Mouse (Mus musculus) stomach, postnatal 0 days (tissue): ENCODE measurements at regions not wholly inside any gene's neighbourhood (a gene's known extent, or its start where the extent isn't known, plus 50 kb on each side); places are given as distances from the start of the nearest gene placed in this dataset.

ENCODE experiments used
- ATAC-seq: fragments of 200-750 bp; cut with Nextera tagmentation; 2 replicates; pipeline ENCODE4 v1.8.0; 2017; ENCODE audit not compliant: low FRiP score, low TSS enrichment
- DNase-seq: peaks from one replicate; pipeline ENCODE4 v3.0.0-alpha.2; 2016; ENCODE audit warnings: low spot score
- H3K27ac ChIP-seq: fragments of 300-500 bp; sonication (generic); replicated peaks from 2 replicates; pipeline ENCODE4 v1.5.1; 2014; ENCODE audit warnings: mild to moderate bottlenecking, control low read depth
- H3K27me3 ChIP-seq: fragments of 300-500 bp; sonication (generic); 2 replicates; pipeline ENCODE4 v1.6.1; 2014; ENCODE audit warnings: low read length; ENCODE audit not compliant: control insufficient read depth, insufficient read depth
- H3K36me3 ChIP-seq: fragments of 300-500 bp; sonication (generic); 2 replicates; pipeline ENCODE4 v1.6.1; 2014; ENCODE audit warnings: low read length, mixed read lengths; ENCODE audit not compliant: control insufficient read depth, insufficient read depth
- H3K4me1 ChIP-seq: fragments of 300-500 bp; sonication (generic); replicated peaks from 2 replicates; pipeline ENCODE4 v1.6.1; 2014; ENCODE audit warnings: antibody characterized with exemption; ENCODE audit not compliant: control insufficient read depth, insufficient read depth
- H3K4me2 ChIP-seq: fragments of 300-500 bp; sonication (generic); replicated peaks from 2 replicates; pipeline ENCODE4 v1.6.1; 2014; ENCODE audit warnings: low read depth, mild to moderate bottlenecking, control low read depth, moderate library complexity
- H3K4me3 ChIP-seq: fragments of 300-500 bp; sonication (generic); 2 replicates; pipeline ENCODE4 v1.5.1; 2014; ENCODE audit warnings: low read depth, low read length, control low read depth
- H3K9ac ChIP-seq: fragments of 300-500 bp; sonication (generic); 2 replicates; pipeline ENCODE4 v1.6.1; 2014; ENCODE audit warnings: mild to moderate bottlenecking, low read length, control low read depth, mixed read lengths
- H3K9me3 ChIP-seq: fragments of 300-500 bp; sonication (generic); 2 replicates; pipeline ENCODE4 v1.6.1; 2016; ENCODE audit warnings: low read length; ENCODE audit not compliant: control insufficient read depth
- CTCF ChIP-seq: IDR thresholded peaks from 2 replicates; pipeline ENCODE4 v1.5.1; 2016; ENCODE audit warnings: antibody characterized with exemption, low read depth, mild to moderate bottlenecking, moderate library complexity
- EP300 ChIP-seq: optimal IDR thresholded peaks from 2 replicates; pipeline ENCODE3; 2016; ENCODE audit warnings: antibody characterized with exemption
- WGBS: fragments of 180-500 bp; shearing (Covaris S2); extraction: QIAGEN DNeasy Blood & Tissue Kit; methylation state at CpG from one replicate; pipeline ENCODE4 v1.1.7; 2014; 5-methylcytosine and 5-hydroxymethylcytosine counted together

DNA sequence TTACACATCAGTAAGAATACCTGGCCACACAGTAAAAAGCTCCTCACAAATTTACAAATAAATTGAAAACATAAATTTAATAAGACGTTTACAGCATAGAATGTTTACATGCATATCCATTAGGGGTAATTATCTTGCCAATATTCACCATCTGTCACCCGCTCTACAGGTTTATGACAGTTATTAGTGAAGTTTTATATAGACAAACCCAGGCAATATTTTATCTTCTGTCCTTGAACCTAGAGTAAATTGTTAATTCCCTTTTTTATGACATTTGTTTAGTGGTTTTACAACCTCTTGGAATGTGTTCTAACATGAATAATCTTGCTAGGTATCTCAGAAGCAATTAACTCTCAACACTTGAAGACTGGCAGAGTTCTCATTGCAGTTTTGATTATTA, 6458.7 kb downstream of the 9330182O14Rik start:
- no peaks in the 10 kb centered on the region for H3K9me3 ChIP-seq
- ATAC-seq (no peak), DNase-seq (no peak)
- TF ChIP-seq EP300 = no peak
- TF ChIP-seq CTCF = no peak
- no peaks in the 10 kb centered on the region for H3K4me1 ChIP-seq
- 53% methylated on average over 2 of the region's 2 CpGs for WGBS
- H3K4me3 ChIP-seq = no peak overlapping the region
- no peaks in the 10 kb centered on the region for H3K36me3 ChIP-seq
- H3K9ac ChIP-seq = no peak overlapping the region
- H3K27ac ChIP-seq = no peak overlapping the region
- no peak overlapping the region for H3K4me2 ChIP-seq
- H3K27me3 ChIP-seq = no peaks in the 10 kb centered on the region

DNA sequence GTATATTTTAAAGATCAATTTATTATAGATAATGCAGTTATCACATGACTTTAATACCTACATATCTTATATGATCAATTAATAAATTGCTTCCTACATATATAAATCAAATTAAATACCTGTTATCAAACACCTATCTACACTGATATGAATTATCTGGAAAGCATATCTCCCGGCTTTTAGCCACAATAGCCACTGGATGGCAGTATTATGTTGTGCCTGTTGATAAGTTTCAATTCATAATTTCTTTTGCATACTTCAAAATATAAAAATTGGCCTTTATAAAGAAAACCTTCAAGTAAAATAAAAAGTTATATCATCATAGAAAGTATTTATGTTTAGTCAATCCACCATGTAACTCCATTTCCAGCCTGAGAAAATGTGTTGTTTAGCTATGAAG, 6464.2 kb downstream of the 9330182O14Rik start:
- Histone ChIP-seq H3K36me3 (no peaks in the 10 kb centered on the region), H3K4me2 (no peak overlapping the region), H3K9me3 (no peaks in the 10 kb centered on the region), H3K4me3 (no peak overlapping the region), H3K27me3 (no peaks in the 10 kb centered on the region), H3K4me1 (no peaks in the 10 kb centered on the region), H3K27ac (no peak overlapping the region), H3K9ac (no peak overlapping the region)
- 55% methylated on average over 1 of the region's 1 CpGs for WGBS
- TF ChIP-seq EP300 (no peak), CTCF (peak; percentile 59)
- no peak for DNase-seq
- no peak for ATAC-seq

DNA sequence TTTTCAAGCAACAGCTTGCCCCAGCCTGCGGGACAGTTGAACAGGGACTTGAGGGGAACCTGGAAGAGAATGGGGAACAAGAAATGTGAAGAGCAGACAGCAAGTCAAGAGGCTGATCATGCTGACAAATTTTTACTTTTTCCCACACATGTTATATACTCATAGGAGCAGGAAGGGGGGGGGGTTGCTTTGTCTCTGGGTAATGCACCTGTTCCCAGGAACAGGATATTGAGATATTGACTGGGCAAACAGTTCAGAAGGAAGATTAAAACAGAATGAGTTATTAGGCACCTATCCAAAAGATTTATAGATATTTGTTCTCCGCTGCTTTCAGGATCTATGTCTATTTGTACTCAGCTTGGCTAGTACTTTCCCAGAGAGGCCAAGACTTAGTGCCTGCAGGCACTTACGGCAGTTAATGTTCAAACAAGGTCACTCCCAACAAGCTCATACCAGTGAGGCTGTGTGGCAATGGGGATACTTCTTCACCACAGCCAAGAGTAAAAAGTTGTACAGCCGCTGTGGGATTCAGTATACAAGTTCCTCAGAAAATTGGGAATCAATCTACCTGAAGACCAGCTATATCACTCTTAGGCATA, 6489.4 kb downstream of the 9330182O14Rik start:
- Histone ChIP-seq H3K9ac (no peak overlapping the region), H3K9me3 (no peaks in the 10 kb centered on the region), H3K27ac (no peak overlapping the region), H3K4me3 (no peak overlapping the region), H3K4me1 (no peaks in the 10 kb centered on the region), H3K4me2 (no peak overlapping the region), H3K36me3 (no peaks in the 10 kb centered on the region), H3K27me3 (no peaks in the 10 kb centered on the region)
- DNase-seq (no peak), ATAC-seq (peak; percentile 53; the same call in 1 of the 2 replicates)
- 51% methylated on average over 4 of the region's 4 CpGs for WGBS
- TF ChIP-seq EP300 (no peak), CTCF (no peak)

DNA sequence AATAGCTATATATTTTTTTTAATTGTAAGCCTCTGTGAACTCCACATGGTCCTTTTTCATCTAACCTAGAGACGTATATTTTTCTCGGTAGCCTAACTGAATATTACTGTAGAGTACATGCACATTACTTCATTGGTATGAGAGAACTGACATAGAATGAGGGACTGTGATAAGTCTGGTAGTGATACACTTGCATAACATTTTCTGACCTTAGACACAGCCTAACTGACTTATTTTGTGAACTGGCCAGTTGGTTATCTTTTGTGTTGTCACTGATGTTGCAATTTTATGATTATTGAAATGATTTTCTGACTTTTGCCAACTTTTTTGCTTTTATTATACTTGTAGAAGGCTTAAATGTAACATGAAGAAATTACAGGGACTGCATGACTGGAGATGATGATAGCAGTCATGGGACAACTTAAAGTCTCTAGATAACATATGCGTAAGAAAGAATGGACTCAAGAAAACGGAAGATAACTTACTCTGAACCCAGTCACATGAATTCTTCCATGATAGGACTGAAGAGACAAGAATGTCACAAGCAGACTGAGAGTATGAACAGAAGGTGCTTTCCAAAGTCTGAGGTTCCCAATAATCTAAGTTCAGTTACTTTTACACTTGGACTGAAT, 6491.0 kb downstream of the 9330182O14Rik start:
- 94% methylated on average over 4 of the region's 4 CpGs for WGBS
- H3K9ac ChIP-seq = no peak overlapping the region
- no peak overlapping the region for H3K27ac ChIP-seq
- no peaks in the 10 kb centered on the region for H3K27me3 ChIP-seq
- H3K36me3 ChIP-seq = no peaks in the 10 kb centered on the region
- DNase-seq (no peak), ATAC-seq (no peak)
- no peaks in the 10 kb centered on the region for H3K9me3 ChIP-seq
- TF ChIP-seq EP300 (no peak), CTCF (no peak)
- no peak overlapping the region for H3K4me3 ChIP-seq
- no peak overlapping the region for H3K4me2 ChIP-seq
- no peaks in the 10 kb centered on the region for H3K4me1 ChIP-seq
